Mouse (Mus musculus): ENCODE results near the gene Upk1a.
A peak's percentile ranks its signal among the peaks of the same experiment; 100 is the strongest.

Upk1a gene

DNA sequence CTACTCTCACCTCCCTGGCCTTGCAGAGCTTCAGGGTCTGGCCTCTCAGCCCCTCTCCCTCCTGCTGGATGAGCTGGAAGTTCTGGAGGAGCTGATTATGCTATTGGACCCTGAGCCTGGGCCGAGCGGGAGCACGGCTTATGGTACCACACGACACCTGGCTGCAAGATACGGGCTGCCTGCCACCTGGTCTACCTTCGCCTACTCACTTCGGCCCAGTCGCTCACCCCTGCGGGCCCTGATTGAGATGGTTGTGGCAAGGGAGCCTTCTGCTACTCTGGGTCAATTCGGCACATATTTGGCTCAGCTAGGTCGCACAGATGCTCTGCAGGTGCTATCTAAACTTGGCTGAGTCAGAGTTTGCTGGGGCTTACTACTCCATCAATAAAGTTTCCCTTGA, 45.1 kb downstream of the Upk1a start:
- no peak for DNase-seq

DNA sequence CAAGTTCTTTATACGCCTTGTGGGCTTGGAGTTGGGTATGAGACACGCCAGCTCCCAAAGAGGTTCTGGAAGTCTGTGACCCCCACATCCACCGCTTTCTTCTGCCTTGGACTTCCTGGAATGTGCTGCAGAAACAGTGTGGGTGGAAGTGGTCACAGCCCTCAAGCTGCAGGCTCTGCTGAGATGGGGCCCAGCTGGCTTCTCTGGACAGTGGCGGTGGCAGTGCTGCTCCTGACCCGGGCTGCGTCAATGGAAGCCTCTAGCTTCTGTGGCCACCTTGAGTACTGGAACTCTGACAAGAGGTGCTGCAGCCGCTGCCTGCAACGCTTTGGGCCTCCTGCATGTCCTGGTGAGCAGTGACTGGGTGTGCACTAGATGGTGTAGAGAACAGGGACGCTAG, 46.6 kb downstream of the Upk1a start:
- DNase-seq = no peak

DNA sequence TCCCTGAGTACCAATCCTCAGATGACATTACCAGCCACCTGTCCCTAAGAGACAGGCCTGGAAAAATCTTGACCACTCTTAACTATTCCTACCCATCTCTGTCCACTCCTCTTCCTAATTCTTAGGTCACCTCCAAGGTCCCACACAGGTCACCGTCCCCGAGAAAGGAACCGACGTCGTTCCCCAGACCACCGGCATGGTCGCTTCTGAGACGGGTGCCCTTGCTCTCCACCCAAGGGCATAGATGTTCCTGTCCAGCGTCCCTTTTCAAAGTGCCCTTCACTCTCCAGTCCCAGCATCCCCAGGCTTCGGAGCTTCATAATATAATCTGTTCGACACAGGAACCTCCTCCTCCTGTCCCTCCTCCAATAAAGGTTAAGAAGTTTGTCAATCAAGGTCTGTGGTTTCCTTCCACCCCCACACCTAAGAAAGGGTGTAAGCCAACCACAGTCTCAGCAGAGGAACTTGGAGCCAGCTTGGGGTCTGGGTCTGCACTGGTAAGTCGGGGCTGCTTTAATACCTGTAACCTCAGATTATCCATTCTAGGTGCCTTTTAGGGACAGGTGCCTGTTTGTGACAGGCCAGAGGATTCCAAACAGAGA, 47.6 kb downstream of the Upk1a start, which contains the start of gene Igflr1:
Igflr1 (plus strand) TSS at position 458 of the 602 bp plus-strand sequence.
- no peak for DNase-seq

DNA sequence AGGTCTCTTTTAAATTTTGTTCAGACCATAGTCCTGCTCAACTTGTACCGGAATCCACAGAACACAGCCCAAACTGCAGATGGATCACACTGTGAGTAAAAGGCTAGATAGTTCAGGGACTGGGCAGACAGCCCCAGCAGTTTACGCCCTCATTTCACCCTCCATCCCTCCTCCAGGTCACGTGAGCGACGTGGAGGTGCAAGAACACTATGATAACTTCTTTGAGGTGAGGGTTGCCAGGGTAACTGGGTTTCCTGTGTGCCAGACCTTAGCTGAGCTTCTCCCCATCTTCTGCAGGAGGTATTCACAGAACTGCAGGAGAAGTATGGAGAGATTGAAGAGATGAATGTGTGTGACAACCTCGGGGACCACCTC, 48.8 kb downstream of the Upk1a start:
- no peak for DNase-seq

DNA sequence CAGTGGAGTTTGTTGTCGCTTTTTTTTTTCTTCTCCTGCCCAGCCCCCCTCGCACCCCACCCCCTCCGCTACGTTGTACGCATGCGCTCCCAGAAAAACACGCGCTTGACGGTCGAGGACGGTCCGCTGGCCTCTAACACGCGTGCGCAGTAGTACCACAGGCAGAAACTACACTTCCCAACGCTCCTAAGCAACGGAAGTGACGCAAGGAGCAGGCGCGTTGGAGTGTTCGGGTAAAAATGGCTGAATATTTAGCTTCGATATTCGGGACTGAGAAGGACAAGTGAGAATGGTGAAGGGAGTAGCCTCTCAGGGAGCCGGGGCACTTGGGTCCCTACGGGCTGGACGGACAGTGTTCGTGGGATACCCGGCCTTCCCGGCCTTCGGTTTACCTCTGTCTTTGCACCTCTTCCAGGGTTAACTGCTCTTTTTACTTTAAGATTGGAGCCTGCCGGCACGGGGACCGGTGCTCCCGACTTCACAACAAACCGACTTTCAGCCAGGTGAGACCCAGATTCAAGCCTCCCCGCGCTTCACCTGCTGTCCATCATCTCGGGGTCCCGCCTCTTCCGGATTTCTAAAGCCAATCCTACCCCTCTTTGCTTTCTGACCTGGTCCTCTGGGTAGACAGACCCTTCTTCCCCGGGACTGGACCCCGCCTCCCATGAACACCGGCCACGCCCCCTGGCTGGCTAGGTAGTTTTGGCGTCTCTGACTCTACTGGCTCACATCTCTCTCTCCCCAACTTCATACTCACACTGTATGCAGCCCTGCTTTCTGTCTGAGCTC, 49.3 kb downstream of the Upk1a start, which contains the start of the genes U2af1l4, Gm49396 and Psenen:
U2af1l4 (plus strand) TSS at position 185 of the 789 bp plus-strand sequence.
Gm49396 (plus strand) TSS at position 228 of the 789 bp plus-strand sequence.
Psenen (minus strand) TSS at position 511 of the 789 bp plus-strand sequence.
- peak; percentile 94 for DNase-seq

GRCm38 (mm10) chr7:30562526-30563116, 50.0 kb downstream of the Upk1a start:
- DNase-seq = no peak

DNA sequence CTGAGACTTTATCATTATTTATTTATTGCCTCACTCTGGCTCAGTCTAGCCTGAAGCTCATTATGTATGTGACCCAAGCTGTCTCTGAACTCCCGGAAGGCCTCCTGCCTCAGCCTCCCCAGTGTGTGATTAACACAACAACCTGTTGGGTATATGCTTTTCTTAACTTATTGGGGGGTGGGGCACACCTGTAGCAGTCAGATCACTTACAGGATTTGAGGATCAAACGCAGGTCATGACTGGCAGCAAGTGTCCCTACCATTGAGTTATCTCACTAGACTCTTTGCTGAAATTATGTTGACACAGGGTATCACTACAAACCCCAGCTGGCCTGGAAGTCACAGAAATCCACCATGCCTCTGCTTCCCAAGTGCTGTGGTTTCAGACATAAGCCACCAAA, 52.4 kb downstream of the Upk1a start:
- no peak for DNase-seq

DNA sequence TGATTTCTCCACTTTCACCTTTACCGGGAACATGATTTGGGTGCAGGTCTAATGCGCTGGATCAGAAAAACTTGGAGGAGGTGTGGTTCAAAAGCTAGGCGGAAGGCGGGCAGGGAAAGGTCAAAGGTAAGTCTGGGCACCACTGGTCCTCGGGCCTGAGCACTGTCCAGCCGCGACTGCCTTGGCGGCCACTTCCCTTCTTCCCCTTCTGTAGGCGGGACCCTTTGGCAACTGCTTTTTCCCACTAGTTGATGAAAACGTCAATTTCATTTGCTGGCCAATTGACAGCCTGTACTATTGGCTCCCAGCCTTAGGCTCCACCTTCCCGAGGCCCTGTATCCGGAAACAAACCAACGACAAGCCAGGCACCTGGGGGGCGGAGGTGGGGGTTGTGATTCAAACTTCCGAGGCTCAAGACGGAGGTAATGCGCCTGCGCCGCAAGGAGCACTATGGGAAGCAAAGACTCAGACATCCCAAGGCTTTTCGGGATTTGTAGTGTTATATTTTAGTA, 53.1 kb downstream of the Upk1a start, which contains the start of gene Lin37:
Lin37 (minus strand) TSS at position 396 of the 512 bp plus-strand sequence.
- DNase-seq = peak; percentile 96

- no peak for DNase-seq
These were observed 53.8 kb downstream of the Upk1a start for GRCm38 (mm10) chr7:30558656-30559442.

DNA sequence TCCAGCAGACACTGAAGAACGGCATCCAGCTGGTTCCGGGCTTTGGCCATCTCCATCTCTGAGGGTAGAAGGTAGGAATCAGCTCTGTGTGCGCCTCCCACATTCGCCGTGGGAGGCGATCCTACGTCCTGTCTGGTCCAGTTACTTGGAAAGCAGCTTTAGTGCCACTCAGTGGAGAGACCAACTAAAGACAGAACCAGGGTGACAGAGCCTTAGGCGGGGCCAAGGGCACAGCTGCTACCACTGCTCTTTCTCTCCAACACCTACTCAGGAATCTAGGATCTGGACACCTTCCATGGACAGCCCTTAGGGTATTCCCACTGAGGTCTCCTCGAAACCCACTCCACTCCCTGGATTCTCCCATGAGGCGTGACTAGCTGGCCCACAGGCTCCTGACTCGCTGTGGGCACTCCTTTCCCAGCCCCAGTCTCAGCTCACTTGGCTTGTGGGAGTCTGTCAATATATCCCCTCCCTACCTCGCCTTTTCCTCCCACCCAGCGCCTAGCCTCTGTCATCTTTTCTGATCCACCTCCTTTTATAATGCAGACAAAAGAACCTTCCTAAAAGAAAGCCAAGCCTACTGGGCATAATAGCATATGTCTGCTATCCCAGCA, 54.6 kb downstream of the Upk1a start:
- DNase-seq = no peak

GRCm38 (mm10) chr7:30556894-30557536, 55.6 kb downstream of the Upk1a start:
- DNase-seq = no peak

DNA sequence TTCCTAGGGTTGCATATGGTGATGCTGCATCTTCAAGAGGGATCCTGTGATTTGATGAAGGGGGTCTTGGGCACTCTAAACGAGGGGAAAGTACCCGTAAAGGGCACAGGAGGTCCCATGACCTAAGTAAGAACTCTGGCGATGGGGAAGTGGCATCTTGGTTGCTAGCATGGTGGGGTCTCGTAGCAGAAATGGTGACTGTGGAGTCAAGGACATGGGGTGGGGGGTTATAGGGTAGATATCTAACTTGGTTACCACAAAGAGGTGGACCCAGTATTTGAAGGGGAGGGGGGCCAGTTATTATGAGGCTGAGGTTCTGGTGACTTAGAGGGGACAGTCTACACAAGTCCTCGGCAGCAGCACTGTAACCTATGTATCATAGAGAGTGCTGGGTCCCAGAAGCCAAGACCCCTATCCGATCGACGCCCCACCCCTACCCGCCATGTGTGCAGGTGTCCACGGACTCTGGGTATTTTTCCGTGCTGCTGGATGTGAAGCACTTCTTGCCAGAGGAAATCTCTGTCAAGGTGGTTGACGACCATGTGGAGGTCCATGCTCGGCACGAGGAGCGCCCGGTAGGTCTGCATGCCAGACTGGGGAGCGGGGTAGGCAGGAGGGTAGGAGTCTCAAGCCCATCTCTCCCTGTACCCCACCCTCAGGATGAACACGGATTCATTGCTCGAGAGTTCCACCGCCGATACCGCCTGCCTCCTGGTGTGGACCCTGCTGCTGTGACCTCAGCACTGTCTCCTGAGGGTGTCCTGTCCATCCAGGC, 58.6 kb downstream of the Upk1a start:
- no peak for DNase-seq

Data from kidney, adult 18-20 months (tissue).